Mouse (Mus musculus) hindbrain, embryonic 15.5 days (tissue): ENCODE measurements at regions not wholly inside any gene's neighbourhood (a gene's known extent, or its start where the extent isn't known, plus 50 kb on each side); places are given as distances from the start of the nearest gene placed in this dataset.

Source experiments
- ATAC-seq: fragments of 200-750 bp; cut with Nextera tagmentation; 2 replicates; pipeline ENCODE4 v1.8.0; 2017; ENCODE audit warnings: low read depth, moderate number of reproducible peaks, moderate TSS enrichment; ENCODE audit not compliant: low FRiP score
- H3K27ac ChIP-seq: fragments of 300-500 bp; sonication (generic); replicated peaks from 2 replicates; pipeline ENCODE4 v1.5.1; 2015; ENCODE audit warnings: mild to moderate bottlenecking, inconsistent platforms
- H3K27me3 ChIP-seq: fragments of 300-500 bp; sonication (generic); 2 replicates; pipeline ENCODE4 v1.6.1; 2015; ENCODE audit warnings: control low read depth, inconsistent platforms
- H3K36me3 ChIP-seq: fragments of 300-500 bp; sonication (generic); 2 replicates; pipeline ENCODE4 v1.6.1; 2015; ENCODE audit warnings: control low read depth, inconsistent platforms
- H3K4me1 ChIP-seq: fragments of 300-500 bp; sonication (generic); replicated peaks from 2 replicates; pipeline ENCODE4 v1.6.1; 2015; ENCODE audit warnings: control low read depth, inconsistent platforms
- H3K4me2 ChIP-seq: fragments of 300-500 bp; sonication (generic); 2 replicates; pipeline ENCODE4 v1.6.1; 2015; ENCODE audit warnings: moderate library complexity, mild to moderate bottlenecking, inconsistent platforms
- H3K4me3 ChIP-seq: fragments of 300-500 bp; sonication (generic); 2 replicates; pipeline ENCODE4 v1.5.1; 2015; ENCODE audit warnings: mild to moderate bottlenecking, inconsistent platforms
- H3K9ac ChIP-seq: fragments of 300-500 bp; sonication (generic); 2 replicates; pipeline ENCODE4 v1.6.1; 2015; ENCODE audit warnings: inconsistent platforms
- H3K9me3 ChIP-seq: fragments of 300-500 bp; sonication (generic); 2 replicates; pipeline ENCODE4 v1.6.1; 2016; ENCODE audit warnings: control low read depth, inconsistent platforms
- WGBS: fragments of 180-500 bp; shearing (Covaris S2); methylation state at CpG from one replicate; pipeline ENCODE4 v1.1.7; 2015; 5-methylcytosine and 5-hydroxymethylcytosine counted together

GRCm38 (mm10) chr12:54402591-54402990, 198.9 kb upstream of the Egln3 start:
- H3K9me3 ChIP-seq = no peaks in the 10 kb centered on the region
- WGBS = 89% methylated on average over 6 of the region's 6 CpGs
- no peak overlapping the region for H3K27ac ChIP-seq
- no peaks in the 10 kb centered on the region for H3K27me3 ChIP-seq
- no peak overlapping the region for H3K4me2 ChIP-seq
- 0 out of 2 replicates have a peak, but pooled peaks cover 3% of the 10 kb centered on the region for H3K4me1 ChIP-seq
- no peaks in the 10 kb centered on the region for H3K36me3 ChIP-seq
- H3K9ac ChIP-seq = no peak overlapping the region
- H3K4me3 ChIP-seq = no peak overlapping the region
- ATAC-seq = no peak

GRCm38 (mm10) chr12:54401665-54402064, 198.0 kb upstream of the Egln3 start:
- ATAC-seq = no peak
- Histone ChIP-seq H3K27me3 (no peaks in the 10 kb centered on the region), H3K9me3 (no peaks in the 10 kb centered on the region), H3K4me2 (no peak overlapping the region), H3K9ac (no peak overlapping the region), H3K27ac (no peak overlapping the region), H3K36me3 (no peaks in the 10 kb centered on the region), H3K4me1 (0 out of 2 replicates have a peak, but pooled peaks cover 3% of the 10 kb centered on the region), H3K4me3 (no peak overlapping the region)
- WGBS = 42% methylated on average over 1 of the region's 1 CpGs

GRCm38 (mm10) chr12:54400084-54400483, 196.4 kb upstream of the Egln3 start:
- H3K36me3 ChIP-seq = no peaks in the 10 kb centered on the region
- H3K27ac ChIP-seq = no peak overlapping the region
- 77% methylated on average over 5 of the region's 5 CpGs for WGBS
- 0 out of 2 replicates have a peak, but pooled peaks cover 3% of the 10 kb centered on the region for H3K4me1 ChIP-seq
- no peaks in the 10 kb centered on the region for H3K27me3 ChIP-seq
- H3K9me3 ChIP-seq = no peaks in the 10 kb centered on the region
- no peak overlapping the region for H3K4me2 ChIP-seq
- no peak overlapping the region for H3K4me3 ChIP-seq
- ATAC-seq = no peak
- no peak overlapping the region for H3K9ac ChIP-seq

GRCm38 (mm10) chr12:54398080-54398479, 194.4 kb upstream of the Egln3 start:
- WGBS = 81% methylated on average over 6 of the region's 6 CpGs
- Histone ChIP-seq H3K9ac (no peak overlapping the region), H3K27ac (no peak overlapping the region), H3K4me1 (no peaks in the 10 kb centered on the region), H3K36me3 (no peaks in the 10 kb centered on the region), H3K4me2 (no peak overlapping the region), H3K27me3 (no peaks in the 10 kb centered on the region), H3K4me3 (no peak overlapping the region), H3K9me3 (no peaks in the 10 kb centered on the region)
- no peak for ATAC-seq

GRCm38 (mm10) chr12:54396952-54397351, 193.3 kb upstream of the Egln3 start:
- H3K9me3 ChIP-seq = no peaks in the 10 kb centered on the region
- no peak overlapping the region for H3K9ac ChIP-seq
- no peaks in the 10 kb centered on the region for H3K4me1 ChIP-seq
- H3K4me2 ChIP-seq = no peak overlapping the region
- ATAC-seq = no peak
- H3K27ac ChIP-seq = no peak overlapping the region
- no peaks in the 10 kb centered on the region for H3K27me3 ChIP-seq
- H3K4me3 ChIP-seq = no peak overlapping the region
- no peaks in the 10 kb centered on the region for H3K36me3 ChIP-seq

- Histone ChIP-seq H3K9ac (no peak overlapping the region), H3K27ac (no peak overlapping the region), H3K27me3 (no peaks in the 10 kb centered on the region), H3K4me2 (no peak overlapping the region), H3K9me3 (no peaks in the 10 kb centered on the region), H3K4me1 (no peaks in the 10 kb centered on the region), H3K4me3 (no peak overlapping the region), H3K36me3 (no peaks in the 10 kb centered on the region)
- ATAC-seq = no peak
- WGBS = 78% methylated on average over 5 of the region's 5 CpGs
Observed at GRCm38 (mm10) chr12:54396341-54396740, 192.7 kb upstream of the Egln3 start.

- 51% methylated on average over 4 of the region's 4 CpGs for WGBS
- H3K36me3 ChIP-seq = no peaks in the 10 kb centered on the region
- no peak overlapping the region for H3K4me3 ChIP-seq
- H3K27ac ChIP-seq = no peak overlapping the region
- no peaks in the 10 kb centered on the region for H3K27me3 ChIP-seq
- no peaks in the 10 kb centered on the region for H3K9me3 ChIP-seq
- H3K4me1 ChIP-seq = no peaks in the 10 kb centered on the region
- no peak overlapping the region for H3K9ac ChIP-seq
- no peak for ATAC-seq
- no peak overlapping the region for H3K4me2 ChIP-seq
Observed at GRCm38 (mm10) chr12:54385401-54385800, 181.7 kb upstream of the Egln3 start.

- no peak for ATAC-seq
- Histone ChIP-seq H3K4me2 (no peak overlapping the region), H3K36me3 (no peaks in the 10 kb centered on the region), H3K4me1 (no peaks in the 10 kb centered on the region), H3K27me3 (no peaks in the 10 kb centered on the region), H3K9me3 (0 out of 2 replicates have a peak, but pooled peaks cover under 1% of the 10 kb centered on the region), H3K9ac (no peak overlapping the region), H3K4me3 (no peak overlapping the region), H3K27ac (no peak overlapping the region)
- WGBS = 63% methylated on average over 3 of the region's 3 CpGs
Observed at GRCm38 (mm10) chr12:54384116-54384515, 180.5 kb upstream of the Egln3 start.

- ATAC-seq = no peak
- Histone ChIP-seq H3K4me2 (no peak overlapping the region), H3K36me3 (no peaks in the 10 kb centered on the region), H3K4me1 (no peaks in the 10 kb centered on the region), H3K4me3 (no peak overlapping the region), H3K9me3 (0 out of 2 replicates have a peak, but pooled peaks cover 6% of the 10 kb centered on the region), H3K27me3 (no peaks in the 10 kb centered on the region), H3K9ac (no peak overlapping the region), H3K27ac (no peak overlapping the region)
- WGBS = 91% methylated on average over 2 of the region's 2 CpGs
Observed at GRCm38 (mm10) chr12:54382965-54383364, 179.3 kb upstream of the Egln3 start.

- Histone ChIP-seq H3K9ac (no peak overlapping the region), H3K27ac (no peak overlapping the region), H3K4me3 (no peak overlapping the region), H3K4me1 (no peaks in the 10 kb centered on the region), H3K27me3 (no peaks in the 10 kb centered on the region), H3K9me3 (0 out of 2 replicates have a peak, but pooled peaks cover 6% of the 10 kb centered on the region), H3K36me3 (no peaks in the 10 kb centered on the region), H3K4me2 (no peak overlapping the region)
- no peak for ATAC-seq
- 88% methylated on average over 6 of the region's 6 CpGs for WGBS
Observed at GRCm38 (mm10) chr12:54382061-54382460, 178.4 kb upstream of the Egln3 start.

- no peak for ATAC-seq
- no peaks in the 10 kb centered on the region for H3K4me1 ChIP-seq
- 90% methylated on average over 5 of the region's 5 CpGs for WGBS
Observed at GRCm38 (mm10) chr12:54380322-54380721, 176.7 kb upstream of the Egln3 start.

GRCm38 (mm10) chr12:54378576-54378975, 174.9 kb upstream of the Egln3 start:
- WGBS = 96% methylated on average over 2 of the region's 2 CpGs
- no peaks in the 10 kb centered on the region for H3K27me3 ChIP-seq
- H3K36me3 ChIP-seq = no peaks in the 10 kb centered on the region
- no peak overlapping the region for H3K27ac ChIP-seq
- no peak overlapping the region for H3K4me2 ChIP-seq
- no peak for ATAC-seq
- no peaks in the 10 kb centered on the region for H3K4me1 ChIP-seq
- H3K4me3 ChIP-seq = no peak overlapping the region
- 0 out of 2 replicates have a peak, but pooled peaks cover 6% of the 10 kb centered on the region for H3K9me3 ChIP-seq
- no peak overlapping the region for H3K9ac ChIP-seq

More at GRCm38 (mm10) chr12:54380322-54380721, 176.7 kb upstream of the Egln3 start:
- H3K27ac ChIP-seq = no peak overlapping the region
- no peaks in the 10 kb centered on the region for H3K36me3 ChIP-seq
- no peak overlapping the region for H3K9ac ChIP-seq
- H3K9me3 ChIP-seq = 0 out of 2 replicates have a peak, but pooled peaks cover 6% of the 10 kb centered on the region
- H3K4me2 ChIP-seq = no peak overlapping the region
- no peak overlapping the region for H3K4me3 ChIP-seq
- no peaks in the 10 kb centered on the region for H3K27me3 ChIP-seq

GRCm38 (mm10) chr12:54374060-54374459, 170.4 kb upstream of the Egln3 start:
- 0 out of 2 replicates have a peak, but pooled peaks cover 4% of the 10 kb centered on the region for H3K9me3 ChIP-seq
- WGBS = 79% methylated on average over 4 of the region's 4 CpGs
- ATAC-seq = no peak

More at GRCm38 (mm10) chr12:54374060-54374459, 170.4 kb upstream of the Egln3 start:
- no peak overlapping the region for H3K9ac ChIP-seq
- no peak overlapping the region for H3K27ac ChIP-seq
- H3K27me3 ChIP-seq = no peaks in the 10 kb centered on the region
- no peaks in the 10 kb centered on the region for H3K36me3 ChIP-seq
- no peak overlapping the region for H3K4me2 ChIP-seq
- H3K4me1 ChIP-seq = no peaks in the 10 kb centered on the region
- H3K4me3 ChIP-seq = no peak overlapping the region
